Mouse (Mus musculus): Measurements from ENCODE around the gene Tardbp. TPM values are rescaled to one million over a fixed set of nuclear protein-coding genes. Genes with fewer than 3 reads are reported as not detected.

Tardbp gene
- total and polyA plus RNA-seq, 2 experiments from 2014 or later, result 121 to 205 TPM

DNA sequence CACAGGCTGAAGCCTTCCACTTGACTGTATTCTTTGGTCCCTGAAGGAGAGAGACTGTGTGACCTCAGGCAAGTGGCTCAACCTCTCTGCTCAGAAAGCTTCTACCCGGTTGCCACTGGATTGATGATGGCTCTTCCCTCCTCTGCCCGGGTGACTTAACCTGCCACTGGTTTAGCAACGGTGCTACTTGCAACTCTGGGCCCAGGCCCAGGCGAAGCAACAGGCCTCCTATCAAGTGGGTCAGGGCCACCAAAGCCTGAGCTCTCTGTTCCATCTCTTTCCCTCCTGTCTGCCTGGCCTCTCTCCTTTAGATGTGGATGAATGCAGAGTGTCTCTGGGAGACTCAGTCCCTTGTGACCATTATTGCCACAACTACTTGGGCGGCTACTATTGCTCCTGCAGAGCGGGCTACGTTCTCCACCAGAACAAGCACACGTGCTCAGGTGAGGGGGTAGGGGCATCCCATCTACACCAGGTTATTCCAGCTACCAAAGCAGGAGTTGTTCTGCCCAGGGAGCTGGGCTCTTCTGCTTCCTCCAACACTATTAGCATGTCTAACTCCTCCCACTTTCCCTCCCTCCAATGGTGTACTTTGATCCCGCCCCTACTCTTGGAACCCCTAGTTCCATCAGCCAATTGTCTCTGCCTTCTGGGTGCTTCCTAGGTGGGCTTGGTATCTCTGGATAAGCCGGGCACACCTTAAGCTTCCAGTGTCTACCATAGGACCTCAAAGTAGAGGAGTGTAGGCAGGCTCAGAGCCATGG lies 23.3 kb downstream of the Tardbp start:
- Histone ChIP-seq H3K4me2 (ENCODE audit: low read depth, low read length) (no peak overlapping the region), H3K27me3 (ENCODE audit: insufficient read depth, low read length) (no peaks in the 10 kb centered on the region), H3K27ac (no peak overlapping the region), H3K36me3 (ENCODE audit: insufficient read depth, low read length) (no peaks in the 10 kb centered on the region), H3K9ac (replicated peaks; ENCODE audit: low read length) (no peak overlapping the region), H3K9me3 (ENCODE audit: low read length) (no peaks in the 10 kb centered on the region), H3K4me3 (ENCODE audit: low read length) (no peak overlapping the region), H3K4me1 (ENCODE audit: insufficient read depth, low read length) (no peaks in the 10 kb centered on the region)
- DNase-seq (ENCODE audit: low spot score) (no peak), ATAC-seq (no peak)
- 74% methylated on average over 10 of the region's 10 CpGs for WGBS
- TF ChIP-seq CTCF (IDR thresholded peaks at IDR 0.05; ENCODE audit: low read depth), result no peak

- TF ChIP-seq CTCF (IDR thresholded peaks at IDR 0.05; ENCODE audit: low read depth), result no peak
- H3K4me3 ChIP-seq (ENCODE audit: low read length), result no peak within 1 kb of the TSS
- H3K4me1 ChIP-seq (ENCODE audit: insufficient read depth, low read length), result no peaks in the 10 kb centered on the region
- H3K27ac ChIP-seq, result no peak within 1 kb of the TSS
- ATAC-seq (no peak), DNase-seq (ENCODE audit: low spot score) (no peak)
- WGBS, result 94% methylated on average over 14 of the region's 14 CpGs
- H3K9me3 ChIP-seq (ENCODE audit: low read length), result no peaks in the 10 kb centered on the region
- no peak within 1 kb of the TSS for H3K4me2 ChIP-seq (ENCODE audit: low read depth, low read length)
- no peaks in the 10 kb centered on the region for H3K36me3 ChIP-seq (ENCODE audit: insufficient read depth, low read length)
- no peaks in the 10 kb centered on the region for H3K27me3 ChIP-seq (ENCODE audit: insufficient read depth, low read length)
- no peak within 1 kb of the TSS for H3K9ac ChIP-seq (replicated peaks; ENCODE audit: low read length)
Observed at GRCm38 (mm10) chr4:148602357-148603120, 24.3 kb downstream of the Tardbp start, which contains the start of gene Masp2. TSS of gene Masp2 (plus strand) at chr4:148602554.

DNA sequence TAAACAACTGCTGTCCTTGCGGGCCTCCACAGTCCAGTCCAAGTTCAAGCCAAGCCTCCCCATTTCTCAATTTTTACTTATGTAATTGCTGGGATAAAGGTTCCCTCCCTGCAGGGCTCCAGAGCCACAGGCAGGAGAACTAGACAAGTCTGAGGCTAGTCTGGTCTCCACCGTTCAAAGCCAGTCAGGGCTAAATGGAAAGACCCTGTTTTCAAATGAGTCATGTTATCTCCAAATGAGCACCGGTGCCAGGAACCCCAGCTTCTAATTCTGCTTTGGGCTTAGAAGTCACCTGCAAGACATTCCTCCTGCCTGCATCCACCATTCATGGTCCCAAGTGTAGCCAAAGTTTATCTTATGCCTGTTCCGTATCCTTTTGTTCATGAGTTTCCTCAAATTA lies 24.9 kb downstream of the Tardbp start:
- TF ChIP-seq CTCF (IDR thresholded peaks at IDR 0.05; ENCODE audit: low read depth), result no peak
- ATAC-seq (no peak), DNase-seq (ENCODE audit: low spot score) (no peak)
- Histone ChIP-seq H3K36me3 (ENCODE audit: insufficient read depth, low read length) (no peaks in the 10 kb centered on the region), H3K27ac (no peak overlapping the region), H3K4me2 (ENCODE audit: low read depth, low read length) (no peak overlapping the region), H3K9ac (replicated peaks; ENCODE audit: low read length) (no peak overlapping the region), H3K4me1 (ENCODE audit: insufficient read depth, low read length) (no peaks in the 10 kb centered on the region), H3K4me3 (ENCODE audit: low read length) (no peak overlapping the region), H3K27me3 (ENCODE audit: insufficient read depth, low read length) (no peaks in the 10 kb centered on the region), H3K9me3 (ENCODE audit: low read length) (no peaks in the 10 kb centered on the region)
- WGBS, result 85% methylated on average over 4 of the region's 4 CpGs

DNA sequence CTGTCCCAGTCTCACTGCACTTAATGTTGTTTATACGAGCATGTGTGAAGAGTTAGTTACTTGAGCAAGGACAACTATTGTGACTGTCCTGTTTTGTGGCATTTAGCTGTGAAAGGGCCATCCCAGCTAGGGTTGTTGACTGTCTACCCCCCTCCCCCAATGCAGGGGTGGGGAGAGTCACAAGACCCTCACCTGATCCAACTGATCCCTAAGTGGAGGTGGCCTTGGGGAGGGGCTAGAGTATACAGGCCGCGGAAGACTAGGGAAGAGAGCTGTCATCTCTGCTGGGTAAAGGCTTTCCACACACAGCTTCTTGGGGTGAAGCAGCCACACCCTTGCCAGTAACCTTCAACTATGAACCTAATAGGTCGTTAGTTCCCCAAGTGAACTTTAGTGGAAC lies 26.5 kb downstream of the Tardbp start:
- TF ChIP-seq CTCF (IDR thresholded peaks at IDR 0.05; ENCODE audit: low read depth), result no peak
- H3K4me3 ChIP-seq (ENCODE audit: low read length), result no peak overlapping the region
- no peak overlapping the region for H3K4me2 ChIP-seq (ENCODE audit: low read depth, low read length)
- H3K4me1 ChIP-seq (ENCODE audit: insufficient read depth, low read length), result no peaks in the 10 kb centered on the region
- H3K36me3 ChIP-seq (ENCODE audit: insufficient read depth, low read length), result peaks cover 10% of the 10 kb centered on the region; the same call in 1 of the 2 replicates
- H3K9ac ChIP-seq (replicated peaks; ENCODE audit: low read length), result no peak overlapping the region
- 90% methylated on average over 4 of the region's 4 CpGs for WGBS
- no peaks in the 10 kb centered on the region for H3K27me3 ChIP-seq (ENCODE audit: insufficient read depth, low read length)
- DNase-seq (ENCODE audit: low spot score) (no peak), ATAC-seq (no peak)
- H3K27ac ChIP-seq, result no peak overlapping the region
- no peaks in the 10 kb centered on the region for H3K9me3 ChIP-seq (ENCODE audit: low read length)

DNA sequence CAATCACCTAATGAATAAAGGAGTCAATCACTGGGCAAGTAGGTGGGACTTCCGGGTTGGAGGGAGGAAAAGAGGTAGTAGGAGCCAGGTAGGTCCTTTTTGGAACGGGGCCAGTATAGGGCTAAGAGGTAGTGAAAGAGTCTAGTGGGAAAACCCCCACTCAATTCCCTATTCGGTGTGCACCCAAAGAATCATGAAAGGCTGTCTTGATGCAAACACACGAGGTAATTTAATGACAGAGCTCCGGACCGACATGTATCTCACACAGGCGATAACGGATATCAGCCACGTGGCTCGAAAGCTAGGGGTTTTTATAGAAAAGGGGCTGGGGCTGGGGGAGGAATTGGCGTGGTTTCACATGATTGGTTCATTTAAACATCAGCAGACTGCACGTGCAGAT lies 28.0 kb downstream of the Tardbp start:
- TF ChIP-seq CTCF (IDR thresholded peaks at IDR 0.05; ENCODE audit: low read depth), result no peak
- DNase-seq (ENCODE audit: low spot score) (no peak), ATAC-seq (no peak)
- H3K4me2 ChIP-seq (ENCODE audit: low read depth, low read length), result no peak overlapping the region
- peaks cover 25% of the 10 kb centered on the region for H3K36me3 ChIP-seq (ENCODE audit: insufficient read depth, low read length)
- H3K9ac ChIP-seq (replicated peaks; ENCODE audit: low read length), result no peak overlapping the region
- H3K4me1 ChIP-seq (ENCODE audit: insufficient read depth, low read length), result no peaks in the 10 kb centered on the region
- no peak overlapping the region for H3K27ac ChIP-seq
- no peaks in the 10 kb centered on the region for H3K9me3 ChIP-seq (ENCODE audit: low read length)
- H3K4me3 ChIP-seq (ENCODE audit: low read length), result no peak overlapping the region
- no peaks in the 10 kb centered on the region for H3K27me3 ChIP-seq (ENCODE audit: insufficient read depth, low read length)
- WGBS, result 97% methylated on average over 12 of the region's 12 CpGs

DNA sequence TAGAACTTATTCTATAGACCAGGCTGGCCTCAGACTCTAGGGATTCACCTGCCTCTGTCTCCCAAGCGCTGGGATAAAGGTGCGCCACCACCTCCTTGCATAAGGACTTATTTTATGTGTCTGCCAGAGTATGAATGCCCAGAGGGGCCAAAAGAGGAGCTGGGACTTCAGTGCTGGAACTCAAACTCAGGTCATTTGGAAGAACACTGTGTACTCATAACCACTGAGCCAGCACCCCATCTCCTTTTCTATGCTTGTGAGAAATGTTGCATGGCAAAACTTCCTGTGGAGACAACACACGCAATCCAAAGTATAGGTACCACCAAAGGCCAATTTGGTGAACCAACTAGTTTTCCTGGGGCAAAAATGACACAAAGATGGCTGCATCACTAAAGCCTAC lies 30.1 kb downstream of the Tardbp start:
- ATAC-seq, result no peak
- H3K27ac ChIP-seq, result no peak overlapping the region
- H3K36me3 ChIP-seq (ENCODE audit: insufficient read depth, low read length), result peaks cover 27% of the 10 kb centered on the region
- WGBS, result 97% methylated on average over 3 of the region's 3 CpGs
- peaks cover 5% of the 10 kb centered on the region; the same call in 1 of the 2 replicates for H3K4me1 ChIP-seq (ENCODE audit: insufficient read depth, low read length)
- no peak overlapping the region for H3K9ac ChIP-seq (replicated peaks; ENCODE audit: low read length)
- H3K4me3 ChIP-seq (ENCODE audit: low read length), result no peak overlapping the region
- H3K27me3 ChIP-seq (ENCODE audit: insufficient read depth, low read length), result no peaks in the 10 kb centered on the region
- no peak for DNase-seq (ENCODE audit: low spot score)
- no peaks in the 10 kb centered on the region for H3K9me3 ChIP-seq (ENCODE audit: low read length)
- no peak overlapping the region for H3K4me2 ChIP-seq (ENCODE audit: low read depth, low read length)
- TF ChIP-seq CTCF (IDR thresholded peaks at IDR 0.05; ENCODE audit: low read depth), result no peak
